In genomic region chr9:50845081-50845480, GRCm38 (mm10) we compare ENCODE assay signal across 8 mouse cellular contexts. TPM values are rescaled to one million over a fixed set of nuclear protein-coding genes. Genes with fewer than 3 reads are reported as not detected.
DNase-seq lines count a peak whose midpoint lies in the region; ATAC-seq and TF ChIP-seq lines count a peak whose summit lies in the region.

TSS of gene Ppp2r1b (plus strand) at chr9:50845301.

- in situ Hi-C loops in CH12.LX (cut with MboI; ENCODE audit: low pct_ligation_motif_present, low pct_unique_long_range_greater_than_20kb, low sequenced_read_pairs), result loop anchor here (25.0 kb wide), 1 partner anchor 292 kb away; no protein-coding TSS in a partner anchor

- no peak for ATAC-seq in intestine, embryonic 14.5 days (replicated peaks; ENCODE audit: low FRiP score, low TSS enrichment, low read depth)
- ATAC-seq in megakaryocyte progenitor cell, adult 5-6 weeks (replicated peaks; ENCODE audit: poor library complexity), result no peak

- H3K9ac ChIP-seq in CH12.LX (ENCODE audit: insufficient read depth, low read depth), result no peak within 1 kb of the TSS
- H3K9ac ChIP-seq in intestine, embryonic 14.5 days (ENCODE audit: low read length), result no peak within 1 kb of the TSS

- no peak within 1 kb of the TSS for H3K27ac ChIP-seq in CH12.LX (ENCODE audit: insufficient read depth, low read depth)
- no peak within 1 kb of the TSS for H3K27ac ChIP-seq in forebrain, embryonic 10.5 days
- H3K27ac ChIP-seq in intestine, embryonic 14.5 days (ENCODE audit: low read depth), result no peak within 1 kb of the TSS

- WGBS in forebrain, embryonic 10.5 days, result 95% methylated on average over 3 of the region's 3 CpGs
- WGBS in intestine, embryonic 14.5 days, result 86% methylated on average over 3 of the region's 3 CpGs

- no peak for TF ChIP-seq EP300 in CH12.LX (IDR thresholded peaks at IDR 0.05; ENCODE audit: low read length)

- TF ChIP-seq CTCF in CH12.LX (conservative IDR thresholded peaks at IDR 0.05 in 1 of 2, IDR thresholded peaks at IDR 0.05 in 1 of 2; ENCODE audit: low read depth in 2 of 2, low read length in 2 of 2), result no peak

- peaks cover 13 to 32% of the 10 kb centered on the region in 2 experiments for H3K4me1 ChIP-seq in CH12.LX (ENCODE audit: control insufficient read depth in 1 of 2, insufficient read depth in 2 of 2)
- peaks cover 7% of the 10 kb centered on the region for H3K4me1 ChIP-seq in forebrain, embryonic 10.5 days
- peaks cover 9% of the 10 kb centered on the region; the same call in 1 of the 2 replicates for H3K4me1 ChIP-seq in intestine, embryonic 14.5 days (replicated peaks; ENCODE audit: control insufficient read depth, insufficient read depth, low read length)

- no peak within 1 kb of the TSS for H3K4me3 ChIP-seq in CH12.LX (replicated peaks in 1 of 3; ENCODE audit: low read depth in 2 of 3, low read length in 2 of 3, poor library complexity in 1 of 3)
- no peak within 1 kb of the TSS for H3K4me3 ChIP-seq in forebrain, embryonic 10.5 days
- no peak within 1 kb of the TSS for H3K4me3 ChIP-seq in intestine, embryonic 14.5 days (ENCODE audit: low read depth, low read length)

- no peak for DNase-seq in gastrocnemius, postnatal 4 days (ENCODE audit: low spot score in 2 of 2)
- no peak for DNase-seq in gastrocnemius, postnatal 25 days
- no peak for DNase-seq in CH12.LX (ENCODE audit: extremely low read depth)
- no peak for DNase-seq in forebrain, embryonic 10.5 days (ENCODE audit: extremely low spot score, low spot score)
- no peak for DNase-seq in intestine, embryonic 14.5 days (ENCODE audit: low spot score)
- no peak for DNase-seq in right cerebral cortex, adult 18-20 months
- DNase-seq in B cell, adult 2 months, result no peak

- TF ChIP-seq RAD21 in CH12.LX (IDR thresholded peaks at IDR 0.05; ENCODE audit: low read depth, low read length), result no peak

- no peaks in the 10 kb centered on the region for H3K9me3 ChIP-seq in CH12.LX (replicated peaks; ENCODE audit: low read length)
- no peaks in the 10 kb centered on the region for H3K9me3 ChIP-seq in forebrain, embryonic 10.5 days
- no peaks in the 10 kb centered on the region for H3K9me3 ChIP-seq in intestine, embryonic 14.5 days (ENCODE audit: control insufficient read depth, low read length)

- peaks cover 11 to 37% of the 10 kb centered on the region in 2 experiments for H3K36me3 ChIP-seq in CH12.LX (replicated peaks in 1 of 2; ENCODE audit: control insufficient read depth in 1 of 2, insufficient read depth in 1 of 2, low read length in 1 of 2)
- H3K36me3 ChIP-seq in forebrain, embryonic 10.5 days (replicated peaks), result peaks cover 21% of the 10 kb centered on the region
- H3K36me3 ChIP-seq in intestine, embryonic 14.5 days (ENCODE audit: control insufficient read depth, insufficient read depth, low read length), result peaks cover 26% of the 10 kb centered on the region

- dilution Hi-C loops in CH12.LX (cut with MboI; ENCODE audit: extremely low pct_ligation_motif_present, extremely low pct_unique_long_range_greater_than_20kb, low sequenced_read_pairs), result no loop called here

- no peaks in the 10 kb centered on the region for H3K79me2 ChIP-seq in CH12.LX (replicated peaks; ENCODE audit: control insufficient read depth, extremely low read depth, insufficient read depth, poor library complexity, severe bottlenecking)

- no peak within 1 kb of the TSS for H3K4me2 ChIP-seq in CH12.LX (ENCODE audit: insufficient read depth, low read depth, poor library complexity, severe bottlenecking)
- H3K4me2 ChIP-seq in intestine, embryonic 14.5 days (ENCODE audit: low read length), result no peak within 1 kb of the TSS

- no peak for TF ChIP-seq POLR2A in CH12.LX (IDR thresholded peaks at IDR 0.05; ENCODE audit: low read depth, low read length)

- H3K27me3 ChIP-seq in CH12.LX (replicated peaks), result no peaks in the 10 kb centered on the region
- H3K27me3 ChIP-seq in forebrain, embryonic 10.5 days (ENCODE audit: poor library complexity, severe bottlenecking), result no peaks in the 10 kb centered on the region
- no peaks in the 10 kb centered on the region for H3K27me3 ChIP-seq in intestine, embryonic 14.5 days (replicated peaks; ENCODE audit: control insufficient read depth, insufficient read depth, low read length)

TF ChIP-seq in CH12.LX, 34 proteins besides CTCF, POLR2A, EP300 and RAD21:
- TF ChIP-seq USF2 (conservative IDR thresholded peaks at IDR 0.05; ENCODE audit: low read depth, low read length) (no peak), PAX5 (IDR thresholded peaks at IDR 0.05; ENCODE audit: low read length) (no peak), E2F4 (IDR thresholded peaks at IDR 0.05; ENCODE audit: insufficient replicate concordance, low read depth, low read length) (no peak), CHD1 (IDR thresholded peaks at IDR 0.05; ENCODE audit: low read depth, low read length) (no peak), ELF1 (IDR thresholded peaks at IDR 0.05; ENCODE audit: low read depth, low read length) (no peak), SIN3A (IDR thresholded peaks at IDR 0.05; ENCODE audit: low read length) (no peak), GABPA (IDR thresholded peaks at IDR 0.05; ENCODE audit: insufficient replicate concordance, low read depth, low read length) (no peak), IRF4 (IDR thresholded peaks at IDR 0.05; ENCODE audit: low read depth, low read length) (no peak), POLR2AphosphoS2 (IDR thresholded peaks at IDR 0.05; ENCODE audit: low read depth, low read length) (no peak), NRF1 (IDR thresholded peaks at IDR 0.05; ENCODE audit: low read depth, low read length) (no peak), ETS1 (conservative IDR thresholded peaks at IDR 0.05; ENCODE audit: low read depth, low read length) (no peak), SMC3 (IDR thresholded peaks at IDR 0.05; ENCODE audit: low read depth, low read length) (no peak), MAX (IDR thresholded peaks at IDR 0.05; ENCODE audit: low read length) (no peak), ZC3H11A (IDR thresholded peaks at IDR 0.05; ENCODE audit: low read depth, low read length) (no peak), MAFK (IDR thresholded peaks at IDR 0.05; ENCODE audit: insufficient replicate concordance, low read length) (no peak), CHD2 (IDR thresholded peaks at IDR 0.05; ENCODE audit: low read length) (no peak), MYC (IDR thresholded peaks at IDR 0.05; ENCODE audit: low read depth, low read length) (no peak), MXI1 (IDR thresholded peaks at IDR 0.05; ENCODE audit: low read depth, low read length) (no peak), JUN (IDR thresholded peaks at IDR 0.05; ENCODE audit: insufficient read depth, low read depth, low read length) (no peak), KAT2A (IDR thresholded peaks at IDR 0.05; ENCODE audit: insufficient replicate concordance, low read length) (no peak)

RNA-seq across cellular contexts. Expression of gene Ppp2r1b, which starts in this region (rescaled TPM):
- total RNA-seq in gastrocnemius, postnatal 4 days (2021), result 10 to 100 TPM; 16.8 to 17.7 TPM
- 1 to 10 TPM; 5.0 to 7.9 TPM for total RNA-seq in gastrocnemius, postnatal 25 days (2021)
- 42.1 and 54.9 TPM in 2 replicates for total RNA-seq in CH12.LX (2012; rRNA removed)
- total RNA-seq in CH12.LX (2014; rRNA removed), result 39.3 and 39.6 TPM in 2 replicates
- polyA plus RNA-seq in CH12.LX (2012; ENCODE audit: insufficient read length, low read depth), result 63.6 and 66.6 TPM in 2 replicates
- 170 and 171 TPM in 2 replicates for polyA plus RNA-seq in forebrain, embryonic 10.5 days (2016; fragmentation: Nextera tagmentation; extraction: Ambion mirVana)
- 73.9 and 80.8 TPM in 2 replicates for polyA plus RNA-seq in intestine, embryonic 14.5 days (2014; fragmentation: Nextera tagmentation; extraction: Ambion mirVana)
- total RNA-seq in megakaryocyte progenitor cell, adult 5-6 weeks (2015), result 39.5 and 40.0 TPM in 2 replicates
- 47.9 and 55.2 TPM in 2 replicates for total RNA-seq in megakaryocyte progenitor cell, adult 5-6 weeks (2017)
